Mouse (Mus musculus): ENCODE results near the gene Pex5. TPM values are rescaled to one million over a fixed set of nuclear protein-coding genes. Genes with fewer than 3 reads are reported as not detected.

Gene Pex5
- 10 to 100 TPM; 60.7 to 70.5 TPM for total RNA-seq (2021)
- long read RNA-seq, experiment 1, transcript Pex5-201 (16 exons, 3,139 nt), result major isoform, 32 of 80 reads
- long read RNA-seq, experiment 1, transcript Pex5-202 (15 exons, 3,073 nt), result minor isoform, 30 of 80 reads
- long read RNA-seq, experiment 1, partial matches to known transcripts, result 6 of 80 reads
- long read RNA-seq, experiment 1, other reads (novel, unspliced or antisense), result 12 of 80 reads
- long read RNA-seq, experiment 2, transcript Pex5-202 (15 exons, 3,073 nt), result major isoform, 24 of 57 reads
- long read RNA-seq, experiment 2, transcript Pex5-201 (16 exons, 3,139 nt), result minor isoform, 18 of 57 reads
- long read RNA-seq, experiment 2, partial matches to known transcripts, result 7 of 57 reads
- long read RNA-seq, experiment 2, other reads (novel, unspliced or antisense), result 8 of 57 reads

DNA sequence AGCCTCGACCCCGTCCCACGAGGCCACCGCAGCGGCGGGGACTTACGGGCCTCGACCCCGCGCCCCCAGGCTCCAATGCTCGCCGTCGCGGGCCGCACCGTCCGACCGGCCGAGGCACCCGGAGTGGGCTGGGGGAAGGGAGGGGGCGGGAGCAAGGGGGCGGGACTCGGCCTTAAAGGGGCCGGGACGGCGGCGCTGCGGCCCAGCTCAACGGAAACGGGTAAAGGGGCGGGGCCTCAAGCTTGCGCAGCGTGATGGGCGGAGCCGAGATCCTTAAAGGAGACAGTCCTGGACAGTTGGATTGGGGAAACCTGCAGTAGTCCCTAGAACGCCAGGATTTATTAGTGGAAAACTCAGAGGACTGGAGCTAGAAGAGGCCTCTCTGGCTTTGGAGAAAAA is at the start of gene Pex5:
Gene Pex5, minus strand, starts transcription at position 141 of the 399 bp plus-strand sequence.
- peak; percentile 94 to 95 for DNase-seq (ENCODE audit: low spot score in 2 of 2)

DNA sequence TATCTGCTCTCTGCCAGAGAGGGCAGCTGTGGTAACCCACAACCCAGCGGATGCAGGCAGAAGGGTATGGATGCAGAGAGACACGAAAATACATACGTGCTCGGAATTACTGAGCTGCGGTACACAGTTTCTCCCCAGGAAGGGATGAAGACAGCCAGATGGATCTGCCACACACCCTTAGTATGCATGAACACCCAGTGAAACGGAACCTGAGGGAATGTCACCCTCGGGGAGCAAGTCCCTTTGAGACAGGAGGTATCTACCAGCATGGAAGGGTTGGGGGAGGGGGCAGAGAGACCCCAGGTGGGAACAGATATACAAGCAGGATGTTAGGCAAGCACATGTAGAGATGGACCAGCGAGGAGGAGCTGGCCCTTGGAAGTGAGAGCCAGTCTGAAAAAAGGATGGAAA is 49.0 kb upstream of the Pex5 start:
- DNase-seq (ENCODE audit: low spot score in 2 of 2), result peak in 1 of 2 experiments; percentile 25

DNA sequence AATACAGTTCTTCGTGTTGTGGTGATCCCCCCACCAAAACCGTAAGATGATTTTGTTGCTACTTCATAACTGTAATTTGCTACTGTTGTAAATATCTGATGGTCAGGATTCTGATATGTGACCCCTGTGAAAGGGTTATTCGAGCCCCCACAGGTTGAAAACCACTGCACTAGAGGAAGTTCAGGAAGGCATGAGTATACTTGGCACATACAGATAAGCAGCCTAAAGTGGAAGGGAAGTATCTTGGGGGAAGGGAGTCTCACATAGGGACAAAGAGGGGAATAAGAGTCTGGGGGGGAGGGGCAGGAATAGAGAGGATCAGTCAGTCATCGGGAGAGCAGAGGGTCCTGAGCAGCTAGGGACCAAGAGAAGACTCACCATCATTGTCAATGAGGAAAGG is 44.5 kb upstream of the Pex5 start:
- DNase-seq (ENCODE audit: low spot score in 2 of 2), result no peak

DNA sequence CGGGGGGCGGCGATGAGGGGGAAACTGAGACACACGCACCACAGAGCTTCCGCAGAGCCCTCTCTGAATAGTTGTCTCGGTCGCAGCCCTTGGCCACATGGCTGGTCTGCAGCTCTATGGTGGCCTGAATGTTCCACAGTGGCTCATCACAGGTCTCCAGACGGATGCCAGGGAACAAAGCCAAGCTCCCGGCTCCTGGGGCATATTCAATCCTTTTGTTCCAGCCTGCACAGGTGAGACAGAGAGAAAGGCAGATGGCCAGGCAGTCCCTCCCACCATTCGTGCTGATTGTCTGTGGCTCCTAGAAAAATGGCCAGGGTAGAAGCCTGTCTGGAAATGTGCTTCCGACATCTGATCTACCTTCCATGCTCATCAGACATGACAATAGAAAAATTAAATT is 43.6 kb upstream of the Pex5 start:
- DNase-seq (ENCODE audit: low spot score in 2 of 2), result no peak

DNA sequence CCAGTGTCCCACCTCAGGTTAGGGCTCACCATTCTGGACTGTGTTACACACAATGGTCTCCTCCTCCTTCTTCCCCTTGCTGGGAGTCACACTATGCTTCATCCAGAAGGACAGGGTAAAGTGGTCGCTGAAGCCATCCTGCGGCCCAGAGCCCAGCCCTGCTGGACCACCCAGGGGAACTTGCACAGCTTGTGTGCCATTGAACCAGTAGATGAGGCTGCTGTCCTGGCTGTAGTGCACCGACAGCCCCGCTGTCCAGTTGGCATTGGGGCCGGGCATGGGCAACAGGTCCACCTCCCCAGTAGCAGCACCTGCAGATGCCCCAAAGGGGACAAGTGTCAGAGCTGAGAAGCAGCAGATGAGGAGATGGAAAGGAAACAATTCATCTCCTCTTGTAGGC is 43.0 kb upstream of the Pex5 start:
- no peak for DNase-seq (ENCODE audit: low spot score in 2 of 2)

DNA sequence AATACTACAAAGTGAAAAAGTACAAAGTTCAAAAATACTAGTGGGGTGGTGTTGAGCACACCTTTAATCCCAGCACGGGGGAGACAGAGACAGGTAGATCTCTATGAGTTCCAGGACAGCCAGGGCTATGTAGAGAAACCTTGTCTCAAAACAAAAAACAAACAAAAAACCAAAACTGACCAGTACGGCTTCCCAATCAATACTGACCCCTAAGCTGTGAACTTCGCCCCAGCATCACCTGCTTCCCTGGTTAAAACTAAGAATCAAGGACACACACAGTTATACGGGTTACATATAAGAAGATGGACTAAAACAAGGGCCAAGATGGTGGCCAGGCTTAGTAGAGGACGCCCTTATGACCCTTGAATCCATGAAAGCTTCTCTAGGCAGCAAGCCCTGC is 41.4 kb upstream of the Pex5 start:
- DNase-seq (ENCODE audit: low spot score in 2 of 2), result no peak

DNA sequence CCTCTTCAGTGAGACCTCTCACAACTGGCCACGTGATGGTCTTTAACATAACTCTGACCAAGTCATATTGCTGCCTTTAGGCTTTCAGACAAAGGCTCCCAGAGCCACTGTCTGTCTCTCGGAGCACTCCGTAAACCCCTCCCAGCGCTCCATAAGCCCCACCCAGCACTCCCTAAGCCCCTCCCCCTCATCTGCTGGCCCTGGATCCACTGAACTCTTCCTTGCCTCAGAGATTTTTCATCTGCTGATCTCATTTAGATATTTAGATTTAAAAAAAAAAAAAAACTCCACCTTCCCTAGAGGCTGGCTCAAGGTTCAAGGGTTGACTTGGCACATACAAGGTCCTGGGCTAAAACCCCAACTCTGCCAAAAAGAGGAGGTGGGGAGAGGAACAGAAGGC is 38.9 kb upstream of the Pex5 start:
- DNase-seq (ENCODE audit: low spot score in 2 of 2), result no peak

DNA sequence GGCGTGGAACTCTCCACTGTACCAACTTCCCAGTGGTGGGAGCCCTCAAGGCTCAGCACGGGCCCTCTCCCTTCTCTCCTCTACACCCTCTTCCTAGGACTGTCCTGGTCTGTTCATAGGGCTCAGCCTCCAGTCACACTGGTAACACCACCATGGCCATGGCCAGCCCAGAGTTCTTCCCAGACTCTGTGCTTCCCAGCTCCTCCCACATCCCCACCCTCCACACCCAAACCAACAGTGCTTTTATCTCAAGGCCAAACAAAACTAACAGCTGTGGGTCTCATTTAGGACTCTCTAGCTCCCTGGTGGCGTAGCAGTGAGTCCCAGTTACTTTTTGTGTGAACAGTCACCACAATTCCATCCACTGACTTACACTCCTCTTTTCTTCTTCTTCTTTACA is 37.1 kb upstream of the Pex5 start:
- DNase-seq (ENCODE audit: low spot score in 2 of 2), result no peak

DNA sequence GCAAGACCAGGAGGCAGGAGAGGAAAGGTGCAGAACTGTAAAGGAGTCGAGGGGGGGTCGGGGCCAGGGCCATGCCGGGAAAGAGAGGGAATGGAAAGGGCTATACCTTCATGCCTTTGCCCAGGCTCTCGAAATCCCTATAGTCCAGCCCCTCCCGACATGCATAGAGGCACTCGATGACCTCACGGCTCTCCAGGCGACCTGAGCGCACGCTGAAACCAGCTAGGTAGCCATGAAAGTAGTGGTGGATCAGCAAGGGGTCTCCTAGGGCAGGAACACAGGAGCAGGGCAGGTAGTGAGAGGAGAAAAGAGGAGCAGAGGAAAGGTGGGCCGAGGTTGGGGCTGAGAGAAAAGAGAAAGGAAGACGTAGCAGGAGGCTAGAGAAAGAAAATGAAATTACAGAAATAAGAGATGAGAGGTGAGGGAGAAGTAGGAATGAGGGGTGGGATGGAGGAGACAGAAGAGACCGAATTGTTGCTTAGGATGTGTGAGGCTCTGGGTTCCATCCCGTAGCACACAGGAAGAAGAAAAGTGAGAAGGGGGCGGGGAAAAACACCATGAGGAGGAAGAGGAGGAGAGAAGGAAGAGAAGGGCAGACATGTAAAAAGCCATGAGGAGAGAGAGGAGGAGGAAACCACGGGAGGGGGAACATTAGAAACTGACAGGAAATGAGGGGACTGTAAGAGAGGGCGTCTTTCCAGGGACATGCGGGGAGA is 35.0 kb upstream of the Pex5 start:
- no peak for DNase-seq (ENCODE audit: low spot score in 2 of 2)

DNA sequence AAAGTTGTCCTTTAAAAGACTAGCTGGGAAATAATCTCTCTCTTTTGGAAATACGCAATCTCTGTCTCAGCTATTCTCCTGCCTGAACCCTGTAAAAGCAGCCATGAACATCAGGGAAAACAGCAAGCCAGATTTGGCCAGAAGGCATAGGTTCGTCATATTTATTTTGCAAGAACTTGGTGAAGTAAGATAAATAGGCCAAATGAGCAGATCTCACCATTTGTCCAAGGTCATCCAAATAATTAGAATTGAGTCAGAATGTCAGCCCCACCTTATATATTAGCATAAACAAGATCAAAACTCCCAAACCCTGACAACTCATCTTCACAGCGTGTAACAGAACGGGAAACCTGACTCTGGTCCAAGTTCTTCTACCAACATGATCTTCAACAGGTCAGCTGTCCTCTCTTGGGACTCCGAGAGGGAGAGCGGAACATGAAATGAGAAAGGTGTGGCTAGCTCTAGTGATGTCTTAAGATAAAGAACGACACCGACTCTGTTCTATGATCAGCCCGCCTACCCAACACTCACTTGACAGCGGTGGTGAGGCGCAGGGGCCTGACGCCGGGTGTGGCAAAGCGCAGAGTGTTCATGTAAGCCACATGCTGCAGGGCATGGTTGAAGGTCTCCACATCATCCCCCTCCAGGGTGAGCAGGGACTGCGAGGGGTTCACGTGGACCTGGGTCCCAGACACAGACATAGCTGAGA is 34.2 kb upstream of the Pex5 start:
- no peak for DNase-seq (ENCODE audit: low spot score in 2 of 2)

DNA sequence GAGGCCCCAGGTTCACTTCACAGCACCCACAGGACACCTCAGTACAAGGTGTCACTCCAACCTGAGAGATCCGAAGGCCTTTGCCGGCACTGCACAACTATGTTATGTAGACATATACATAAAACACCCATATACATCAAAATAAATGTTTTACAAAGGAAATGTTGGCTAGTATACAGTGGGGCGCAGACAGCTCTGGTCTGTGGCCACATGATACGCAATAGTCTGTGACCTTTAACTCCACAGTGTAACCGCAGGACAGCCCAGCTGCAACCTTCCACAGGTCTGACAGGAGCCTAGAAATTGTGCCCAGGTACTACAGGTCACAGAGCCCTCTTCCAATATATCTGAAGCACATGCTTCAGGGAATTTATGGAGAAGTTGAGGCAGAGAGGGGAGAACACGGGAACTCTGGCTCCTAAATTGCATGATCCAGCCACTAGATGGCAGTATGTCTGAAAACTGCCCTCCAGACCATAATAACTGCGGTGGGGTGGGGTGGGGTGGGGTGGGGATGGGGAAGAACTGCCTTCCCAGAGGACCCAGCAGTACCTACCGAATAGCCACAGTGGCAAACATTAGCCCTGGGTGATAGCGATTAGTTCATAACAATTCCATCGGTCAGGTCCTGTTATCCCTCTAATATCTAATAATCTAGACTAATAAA is 33.5 kb upstream of the Pex5 start:
- DNase-seq (ENCODE audit: low spot score in 2 of 2), result no peak

DNA sequence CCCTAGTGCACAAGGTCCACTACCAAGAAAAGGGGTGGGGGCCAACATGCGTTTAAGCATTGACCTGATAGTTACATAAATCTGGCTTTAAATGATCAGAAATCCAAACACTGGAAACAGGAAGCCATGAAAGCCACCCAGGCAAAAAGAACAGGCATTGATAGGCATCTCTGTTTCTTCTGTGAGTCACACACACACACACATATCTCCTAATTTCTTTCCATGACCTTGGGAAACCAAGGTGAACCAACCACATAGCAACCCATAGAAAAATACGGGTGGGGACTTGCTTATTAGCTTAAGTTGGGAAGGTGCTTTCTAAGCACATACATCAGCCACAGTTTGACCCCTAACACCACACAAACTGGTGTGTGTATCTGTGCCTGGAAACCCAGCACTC is 32.5 kb upstream of the Pex5 start:
- DNase-seq (ENCODE audit: low spot score in 2 of 2), result no peak

DNA sequence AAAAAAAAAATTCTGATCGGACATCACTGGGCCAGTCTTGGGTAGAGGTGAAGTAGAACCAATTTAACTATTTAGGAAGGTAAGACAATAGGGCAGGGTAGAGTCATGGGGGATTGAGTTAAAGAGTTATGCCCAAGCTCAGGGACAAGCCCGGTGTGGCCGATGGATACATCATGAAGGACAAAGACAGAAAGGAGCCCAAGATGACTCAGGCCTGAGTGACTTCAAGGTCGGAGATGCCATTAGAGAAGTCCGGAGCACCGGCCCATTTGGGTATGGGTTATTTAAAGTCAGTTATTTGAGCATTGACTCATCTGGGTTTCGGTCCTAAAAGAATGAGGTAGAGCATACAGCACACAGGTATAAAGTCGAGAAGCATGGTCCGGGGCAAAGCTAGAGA is 31.6 kb upstream of the Pex5 start:
- no peak for DNase-seq (ENCODE audit: low spot score in 2 of 2)

DNA sequence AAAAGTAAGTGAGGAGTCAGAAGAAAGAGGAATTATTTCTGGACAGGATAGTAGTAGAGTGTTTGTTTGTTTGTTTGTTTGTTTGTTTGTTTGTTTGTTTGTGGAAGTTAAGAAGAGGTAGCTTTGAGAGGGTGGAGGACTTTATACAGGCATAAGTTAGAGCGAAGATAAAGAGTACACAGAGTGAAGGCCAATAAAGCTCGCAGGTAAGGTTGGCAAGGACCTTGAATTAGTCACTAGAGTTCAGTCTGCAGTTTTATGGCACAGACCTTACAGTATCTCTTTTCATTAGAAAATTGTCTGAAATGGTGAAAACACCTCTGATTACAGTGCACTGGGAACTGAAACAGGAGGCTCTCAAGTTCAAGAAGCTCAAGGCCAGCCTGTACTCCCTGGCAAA is 31.2 kb upstream of the Pex5 start:
- DNase-seq (ENCODE audit: low spot score in 2 of 2), result no peak

DNA sequence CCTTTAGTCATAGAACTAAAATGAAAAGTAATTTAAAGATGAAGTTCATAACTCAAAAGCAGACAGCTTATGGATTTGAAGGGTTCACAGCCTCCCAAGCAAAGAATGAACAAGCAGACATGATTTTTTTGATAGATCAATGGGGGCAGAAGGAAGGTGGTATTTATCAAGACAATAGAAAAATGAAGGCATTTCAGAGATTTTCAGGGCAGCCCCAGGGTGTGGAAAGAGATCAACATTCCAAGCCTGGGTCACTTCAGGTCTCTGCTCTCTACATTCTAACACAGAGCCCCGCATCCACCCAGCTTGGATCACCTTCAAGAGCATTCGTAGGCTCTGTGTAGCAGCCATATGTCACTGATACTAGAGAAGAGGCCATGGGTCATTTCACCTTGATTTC is 28.5 kb upstream of the Pex5 start:
- DNase-seq (ENCODE audit: low spot score in 2 of 2), result no peak

DNA sequence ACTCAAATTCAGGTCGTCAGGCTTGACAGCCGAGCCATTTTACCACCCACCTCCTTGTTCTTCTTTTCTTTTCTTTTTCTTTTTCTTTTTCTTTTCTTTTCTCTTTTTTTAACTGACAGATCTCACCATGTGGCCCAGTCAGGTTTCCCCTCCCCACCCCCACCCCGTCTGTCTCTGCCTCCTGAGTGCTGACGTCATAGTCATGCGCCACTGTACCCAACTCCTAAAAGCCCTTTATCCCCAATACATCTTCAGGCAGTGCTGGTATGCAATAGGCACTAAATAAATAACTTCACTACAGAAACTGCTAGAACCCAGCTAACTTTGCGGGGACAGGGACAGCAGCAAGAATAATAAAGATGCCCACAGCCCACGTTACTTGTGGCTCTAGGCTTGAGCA is 21.4 kb upstream of the Pex5 start:
- no peak for DNase-seq (ENCODE audit: low spot score in 2 of 2)

DNA sequence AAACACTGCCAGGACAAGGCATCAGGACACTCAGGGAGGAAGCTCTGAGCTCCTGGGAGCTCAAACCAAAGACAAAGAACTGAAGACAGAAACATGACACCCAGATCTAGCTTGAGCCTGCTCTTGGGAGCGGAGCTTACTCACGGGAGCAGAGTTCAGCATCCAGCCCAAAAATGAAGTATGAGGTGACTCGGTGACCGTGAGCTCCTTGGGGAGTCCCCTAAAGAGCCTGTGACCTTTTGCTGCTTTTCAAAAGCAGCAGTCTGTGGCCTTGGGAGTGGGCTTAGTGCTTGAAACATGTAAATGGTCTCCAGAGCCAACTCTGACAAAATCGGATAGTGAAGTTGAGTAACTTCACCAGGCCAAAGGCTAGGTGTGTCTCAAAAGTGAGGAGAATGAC is 20.3 kb upstream of the Pex5 start:
- DNase-seq (ENCODE audit: low spot score in 2 of 2), result no peak

DNA sequence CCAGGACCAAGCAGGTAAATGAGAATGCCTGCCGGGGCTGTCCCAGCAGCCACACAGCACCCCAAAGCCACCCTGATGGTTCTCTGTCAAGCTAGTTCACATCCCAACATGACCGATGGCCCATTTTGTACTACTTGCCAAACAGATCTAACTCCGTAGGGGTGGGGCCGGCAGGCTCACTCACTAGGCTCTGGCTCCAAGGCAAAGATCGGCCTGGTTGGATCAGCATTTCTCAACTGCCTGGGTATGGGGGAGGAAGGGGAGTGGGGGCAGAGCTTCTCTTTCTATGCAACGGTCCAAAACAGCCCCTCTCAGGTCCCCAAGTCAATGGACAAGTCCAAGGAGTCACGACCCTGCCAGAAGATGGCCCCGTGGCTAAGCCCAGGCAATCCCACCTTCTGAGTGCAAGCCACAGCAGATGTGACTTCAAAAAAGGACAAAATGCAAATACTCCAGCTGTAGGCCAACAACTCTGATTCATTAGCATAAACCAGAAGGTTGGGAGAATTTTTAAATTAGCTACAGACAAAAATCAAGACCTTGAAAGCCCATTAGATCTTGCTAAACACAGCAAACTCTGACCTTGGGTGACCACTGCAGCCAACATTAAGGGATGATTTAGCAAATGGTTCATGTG is 18.9 kb upstream of the Pex5 start:
- no peak for DNase-seq (ENCODE audit: low spot score in 2 of 2)

DNA sequence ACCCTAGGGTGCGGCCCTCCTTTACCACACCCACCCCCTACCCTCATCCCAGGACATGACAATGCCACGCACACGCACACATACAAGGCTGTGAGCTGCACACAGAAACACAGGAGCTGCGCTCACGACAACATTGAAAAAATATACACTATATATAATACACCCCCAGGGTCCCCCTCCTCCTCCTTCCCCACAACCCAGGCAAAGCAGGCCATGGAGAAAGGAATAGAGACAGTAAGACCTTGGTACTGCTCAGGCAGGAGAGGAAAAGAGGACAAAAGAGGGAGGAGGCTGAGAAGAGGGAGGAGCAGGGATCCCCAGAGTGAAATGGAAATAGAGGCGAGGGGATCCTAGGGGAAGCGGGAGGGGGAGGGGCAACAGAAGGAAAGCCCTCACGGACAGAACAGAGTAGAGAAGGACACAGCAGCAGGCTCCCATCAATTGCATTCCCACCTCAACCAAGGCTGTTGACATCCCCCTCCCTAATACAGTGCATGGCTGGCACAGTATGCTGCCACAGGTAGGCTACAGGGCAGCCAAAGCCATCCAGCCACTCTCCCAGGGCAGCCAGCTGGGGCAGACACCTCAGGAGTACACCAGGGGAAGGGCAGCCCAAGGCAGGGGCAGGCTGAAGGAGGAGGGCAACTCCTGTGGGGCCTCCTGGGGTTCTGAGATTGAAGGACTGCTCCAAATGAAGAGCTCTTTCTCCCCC is 16.1 kb upstream of the Pex5 start:
- DNase-seq (ENCODE audit: low spot score in 2 of 2), result no peak

DNA sequence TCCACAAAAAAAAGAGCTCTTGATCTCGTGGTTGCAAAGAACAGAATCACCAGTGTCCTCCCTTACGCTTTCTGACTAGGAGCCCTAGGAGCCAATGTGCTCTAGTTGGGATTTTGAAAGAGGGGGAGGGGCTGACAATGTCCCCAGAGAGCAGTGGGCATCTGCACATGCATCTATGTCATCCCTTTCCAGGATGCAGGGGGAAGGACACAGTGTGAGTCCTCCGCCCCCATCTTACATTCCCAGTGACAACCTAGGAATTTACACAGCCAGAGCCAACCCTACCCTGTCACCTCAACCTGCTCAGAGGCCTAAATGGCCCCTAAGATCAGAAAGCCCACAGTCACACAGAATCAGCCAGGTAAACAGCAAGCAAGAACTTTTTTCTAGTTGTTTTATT is 15.5 kb upstream of the Pex5 start:
- DNase-seq (ENCODE audit: low spot score in 2 of 2), result no peak

Measured in left cerebral cortex, adult 18-20 months (tissue).